Mouse (Mus musculus): ENCODE results near the gene Tmem150c. TPM values are rescaled to one million over a fixed set of nuclear protein-coding genes. Genes with fewer than 3 reads are reported as not detected.

Tmem150c gene
- polyA plus RNA-seq, 1 experiment from 2014 or later = 1.4 TPM

DNA sequence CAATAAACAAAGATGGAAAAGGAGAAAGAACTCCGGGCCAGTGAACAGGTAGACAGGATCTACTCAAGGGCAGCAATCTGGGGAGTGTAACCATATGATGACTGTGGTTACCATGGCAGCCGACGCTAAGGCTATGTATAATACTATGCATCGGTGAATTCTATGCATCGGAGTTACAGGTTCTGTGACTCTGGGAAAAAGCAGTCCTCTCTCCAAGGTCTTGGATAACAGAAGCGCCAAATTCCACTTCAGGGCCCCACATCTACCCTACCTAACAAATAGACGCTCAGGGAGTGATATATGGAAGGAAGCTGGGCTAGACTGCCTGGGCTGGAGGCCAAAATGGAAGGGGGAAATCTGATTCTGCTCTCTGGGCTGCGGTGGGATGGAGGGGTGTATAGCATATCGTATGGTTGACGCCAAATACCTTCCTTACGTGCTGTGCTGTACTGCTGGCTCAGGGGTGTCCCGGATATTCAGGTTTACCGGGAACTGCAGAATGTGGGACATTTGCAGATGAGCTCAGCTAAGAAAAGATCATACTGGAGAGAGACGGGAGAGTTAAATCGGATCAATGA is 37.3 kb upstream of the Tmem150c start:
- H3K9me3 ChIP-seq (ENCODE audit: control insufficient read depth, low read length) = no peaks in the 10 kb centered on the region
- ATAC-seq (replicated peaks; ENCODE audit: low FRiP score, low TSS enrichment, low read depth) (peak; percentile 78), DNase-seq (ENCODE audit: low spot score) (peak; percentile 69)
- H3K27me3 ChIP-seq (replicated peaks; ENCODE audit: control insufficient read depth, insufficient read depth, low read length) = no peaks in the 10 kb centered on the region
- no peak overlapping the region for H3K9ac ChIP-seq (ENCODE audit: low read length)
- H3K36me3 ChIP-seq (ENCODE audit: control insufficient read depth, insufficient read depth, low read length) = no peaks in the 10 kb centered on the region
- H3K4me3 ChIP-seq (ENCODE audit: low read depth, low read length) = no peak overlapping the region
- peak overlapping the region; percentile 18; the same call in 1 of the 2 replicates for H3K4me2 ChIP-seq (ENCODE audit: low read length)
- 28% methylated on average over 15 of the region's 15 CpGs for WGBS
- peak overlapping the region; percentile 30; the same call in 1 of the 2 replicates for H3K27ac ChIP-seq (ENCODE audit: low read depth)
- H3K4me1 ChIP-seq (replicated peaks; ENCODE audit: control insufficient read depth, insufficient read depth, low read length) = peaks cover 14% of the 10 kb centered on the region

DNA sequence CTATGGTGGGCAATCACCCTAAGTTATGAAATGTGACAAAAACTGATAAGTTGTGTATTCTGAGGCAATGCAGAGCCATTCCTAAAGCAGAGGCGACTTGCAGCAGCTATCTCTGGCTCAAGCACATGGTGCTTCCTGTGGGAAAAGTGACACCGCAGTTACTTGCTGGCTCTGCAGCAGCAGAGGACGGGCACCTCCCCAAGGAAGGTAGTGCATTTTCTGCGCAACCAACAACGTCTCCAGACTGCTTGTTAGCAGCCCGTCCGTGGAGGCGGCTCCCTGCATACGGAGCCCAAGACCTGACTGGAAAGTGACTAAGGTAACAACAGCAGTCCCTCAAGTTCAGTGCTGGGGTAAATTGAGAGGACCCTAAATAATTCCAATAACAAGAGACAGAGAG is 36.8 kb upstream of the Tmem150c start:
- 38% methylated on average over 9 of the region's 9 CpGs for WGBS
- no peaks in the 10 kb centered on the region for H3K36me3 ChIP-seq (ENCODE audit: control insufficient read depth, insufficient read depth, low read length)
- H3K9me3 ChIP-seq (ENCODE audit: control insufficient read depth, low read length) = no peaks in the 10 kb centered on the region

DNA sequence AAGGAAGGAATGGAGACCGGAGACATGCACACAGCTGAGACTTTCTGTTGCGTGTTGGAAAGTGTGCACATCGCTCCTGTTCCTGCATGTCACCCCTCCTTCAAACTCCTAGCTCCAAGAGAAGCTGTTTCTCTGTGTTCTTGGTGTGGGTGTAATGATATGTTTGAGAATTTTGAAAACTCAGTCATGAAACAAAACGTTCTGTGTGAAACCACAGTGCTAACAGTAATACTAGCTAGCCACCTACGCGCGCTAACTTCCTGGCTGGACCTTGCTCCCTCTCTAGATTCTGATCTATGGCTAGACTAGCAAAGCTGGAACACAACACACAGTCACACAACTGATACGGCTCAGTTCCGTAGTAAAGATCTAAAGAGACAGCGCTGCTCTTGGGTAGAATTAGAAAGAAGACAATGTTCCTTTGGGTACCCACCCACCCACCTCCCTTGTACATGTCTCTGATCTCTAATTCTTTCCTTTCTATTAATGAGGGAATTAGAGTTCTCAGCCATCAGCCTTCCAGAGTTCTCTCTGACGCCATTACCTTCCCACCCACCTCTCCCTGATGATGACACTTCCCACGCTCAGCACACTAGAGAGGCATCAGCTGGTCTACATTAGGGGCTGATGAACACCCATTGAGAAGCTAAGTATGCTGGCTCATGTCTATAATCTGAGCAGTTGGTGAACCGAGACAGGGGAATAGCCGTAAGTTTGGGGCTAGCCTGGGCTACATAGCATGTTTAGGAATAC is 32.0 kb upstream of the Tmem150c start:
- Histone ChIP-seq H3K4me2 (ENCODE audit: low read length) (no peak overlapping the region), H3K4me1 (replicated peaks; ENCODE audit: control insufficient read depth, insufficient read depth, low read length) (peaks cover 7% of the 10 kb centered on the region), H3K27ac (ENCODE audit: low read depth) (no peak overlapping the region), H3K36me3 (ENCODE audit: control insufficient read depth, insufficient read depth, low read length) (no peaks in the 10 kb centered on the region), H3K27me3 (replicated peaks; ENCODE audit: control insufficient read depth, insufficient read depth, low read length) (no peaks in the 10 kb centered on the region), H3K9ac (ENCODE audit: low read length) (no peak overlapping the region), H3K4me3 (ENCODE audit: low read depth, low read length) (no peak overlapping the region), H3K9me3 (ENCODE audit: control insufficient read depth, low read length) (no peaks in the 10 kb centered on the region)
- ATAC-seq (replicated peaks; ENCODE audit: low FRiP score, low TSS enrichment, low read depth) = no peak
- DNase-seq (ENCODE audit: low spot score) = no peak
- 91% methylated on average over 14 of the region's 14 CpGs for WGBS

More for the DNA sequence above, 36.8 kb upstream of the Tmem150c start:
- Histone ChIP-seq H3K4me1 (replicated peaks; ENCODE audit: control insufficient read depth, insufficient read depth, low read length) (peaks cover 14% of the 10 kb centered on the region), H3K9ac (ENCODE audit: low read length) (no peak overlapping the region), H3K27me3 (replicated peaks; ENCODE audit: control insufficient read depth, insufficient read depth, low read length) (no peaks in the 10 kb centered on the region), H3K4me2 (ENCODE audit: low read length) (no peak overlapping the region), H3K4me3 (ENCODE audit: low read depth, low read length) (no peak overlapping the region), H3K27ac (ENCODE audit: low read depth) (no peak overlapping the region)
- ATAC-seq (replicated peaks; ENCODE audit: low FRiP score, low TSS enrichment, low read depth) (no peak), DNase-seq (ENCODE audit: low spot score) (no peak)

DNA sequence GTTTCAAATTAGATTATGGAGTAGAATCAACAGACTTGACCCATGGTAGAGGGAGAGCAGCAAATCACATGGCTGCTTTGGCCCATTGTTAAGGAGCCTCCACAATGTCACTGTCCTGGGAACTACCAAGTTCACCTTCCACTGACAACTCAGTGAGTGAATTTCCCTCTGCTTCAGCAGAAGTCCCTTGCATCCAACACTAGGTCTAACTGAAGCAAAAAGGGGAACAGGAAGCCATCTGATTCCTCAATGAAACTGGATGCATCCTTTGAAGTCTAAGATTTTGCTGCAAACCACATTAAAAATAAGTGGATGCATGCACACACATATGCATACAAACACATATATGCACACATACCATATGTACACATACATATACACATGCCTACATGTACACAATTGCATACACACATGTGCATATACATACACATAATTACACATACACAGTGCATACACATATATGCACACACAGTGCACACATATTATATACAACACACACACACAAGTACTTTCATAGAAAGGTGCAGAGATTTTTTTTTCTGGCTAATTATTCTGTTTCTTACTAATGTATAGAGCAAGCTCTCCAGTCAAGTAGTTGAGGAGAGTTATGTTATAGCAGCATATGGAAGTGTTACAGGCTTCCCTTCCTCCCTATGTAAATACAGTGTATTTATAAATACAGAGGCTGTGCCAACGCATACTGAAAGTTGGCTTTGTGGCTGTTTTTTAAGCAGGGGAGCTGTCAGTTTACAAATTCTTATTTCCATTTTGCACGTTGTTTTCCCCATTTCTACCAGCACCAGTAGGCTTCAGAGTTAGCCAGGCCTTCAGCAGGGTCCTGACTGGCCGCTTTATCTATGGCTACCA is 27.7 kb upstream of the Tmem150c start:
- Histone ChIP-seq H3K27me3 (replicated peaks; ENCODE audit: control insufficient read depth, insufficient read depth, low read length) (no peaks in the 10 kb centered on the region), H3K27ac (ENCODE audit: low read depth) (no peak overlapping the region)

DNA sequence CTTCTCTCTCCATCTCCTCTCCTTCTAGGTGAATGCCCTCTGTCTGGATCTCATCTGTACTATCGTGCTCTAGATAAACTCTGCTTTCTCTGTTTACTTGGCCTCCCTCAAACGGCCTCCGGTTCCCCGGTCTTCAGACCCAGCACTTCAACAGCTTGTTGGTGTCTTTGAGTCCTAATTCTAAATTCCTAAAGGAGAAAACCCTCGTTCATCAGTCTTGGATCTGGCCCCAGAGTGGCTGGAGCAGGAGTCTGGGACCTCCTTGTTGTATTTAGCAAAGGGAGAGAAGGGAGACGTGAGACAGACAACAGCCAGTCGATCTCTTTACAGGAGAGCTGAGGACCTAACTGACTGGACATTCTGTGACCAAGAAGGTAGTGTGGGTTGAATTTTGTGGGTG is 27.0 kb upstream of the Tmem150c start:
- ATAC-seq (replicated peaks; ENCODE audit: low FRiP score, low TSS enrichment, low read depth) (no peak), DNase-seq (ENCODE audit: low spot score) (no peak)
- WGBS = 22% methylated on average over 7 of the region's 7 CpGs
- H3K27ac ChIP-seq (ENCODE audit: low read depth) = no peak overlapping the region
- no peak overlapping the region for H3K9ac ChIP-seq (ENCODE audit: low read length)
- H3K27me3 ChIP-seq (replicated peaks; ENCODE audit: control insufficient read depth, insufficient read depth, low read length) = no peaks in the 10 kb centered on the region
- H3K4me2 ChIP-seq (ENCODE audit: low read length) = no peak overlapping the region
- peaks cover 10% of the 10 kb centered on the region for H3K4me1 ChIP-seq (replicated peaks; ENCODE audit: control insufficient read depth, insufficient read depth, low read length)
- H3K36me3 ChIP-seq (ENCODE audit: control insufficient read depth, insufficient read depth, low read length) = no peaks in the 10 kb centered on the region
- H3K9me3 ChIP-seq (ENCODE audit: control insufficient read depth, low read length) = no peaks in the 10 kb centered on the region
- H3K4me3 ChIP-seq (ENCODE audit: low read depth, low read length) = no peak overlapping the region

More for the DNA sequence above, 27.7 kb upstream of the Tmem150c start:
- Histone ChIP-seq H3K9me3 (ENCODE audit: control insufficient read depth, low read length) (no peaks in the 10 kb centered on the region), H3K4me3 (ENCODE audit: low read depth, low read length) (no peak overlapping the region), H3K4me1 (replicated peaks; ENCODE audit: control insufficient read depth, insufficient read depth, low read length) (peaks cover 10% of the 10 kb centered on the region), H3K4me2 (ENCODE audit: low read length) (no peak overlapping the region), H3K36me3 (ENCODE audit: control insufficient read depth, insufficient read depth, low read length) (no peaks in the 10 kb centered on the region), H3K9ac (ENCODE audit: low read length) (no peak overlapping the region)
- no peak for ATAC-seq (replicated peaks; ENCODE audit: low FRiP score, low TSS enrichment, low read depth)
- 72% methylated on average over 3 of the region's 3 CpGs for WGBS
- no peak for DNase-seq (ENCODE audit: low spot score)

DNA sequence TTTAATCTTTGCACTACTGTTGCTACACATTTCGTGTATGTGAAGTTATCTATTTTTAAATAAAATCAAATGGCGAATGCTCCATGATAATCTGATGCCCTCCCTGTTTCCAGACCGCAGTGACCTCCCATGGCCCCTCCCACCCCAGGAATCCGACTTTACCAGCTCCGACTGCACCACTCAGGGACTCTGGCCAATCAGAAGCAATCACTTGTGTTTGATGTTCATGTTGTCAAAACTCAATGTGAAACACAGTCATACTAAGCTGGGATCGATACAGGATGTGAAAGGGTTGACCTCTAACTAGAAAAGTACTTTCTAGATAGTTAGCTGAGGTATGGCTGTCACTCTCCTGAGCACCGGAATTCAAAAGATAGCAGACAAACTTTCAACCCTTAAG is 26.3 kb upstream of the Tmem150c start:
- DNase-seq (ENCODE audit: low spot score) (no peak), ATAC-seq (replicated peaks; ENCODE audit: low FRiP score, low TSS enrichment, low read depth) (no peak)
- no peaks in the 10 kb centered on the region for H3K36me3 ChIP-seq (ENCODE audit: control insufficient read depth, insufficient read depth, low read length)
- no peak overlapping the region for H3K4me3 ChIP-seq (ENCODE audit: low read depth, low read length)
- no peaks in the 10 kb centered on the region for H3K27me3 ChIP-seq (replicated peaks; ENCODE audit: control insufficient read depth, insufficient read depth, low read length)
- H3K9ac ChIP-seq (ENCODE audit: low read length) = no peak overlapping the region
- no peaks in the 10 kb centered on the region for H3K9me3 ChIP-seq (ENCODE audit: control insufficient read depth, low read length)
- H3K27ac ChIP-seq (ENCODE audit: low read depth) = no peak overlapping the region
- no peak overlapping the region for H3K4me2 ChIP-seq (ENCODE audit: low read length)
- H3K4me1 ChIP-seq (replicated peaks; ENCODE audit: control insufficient read depth, insufficient read depth, low read length) = peaks cover 10% of the 10 kb centered on the region
- WGBS = 18% methylated on average over 7 of the region's 7 CpGs

DNA sequence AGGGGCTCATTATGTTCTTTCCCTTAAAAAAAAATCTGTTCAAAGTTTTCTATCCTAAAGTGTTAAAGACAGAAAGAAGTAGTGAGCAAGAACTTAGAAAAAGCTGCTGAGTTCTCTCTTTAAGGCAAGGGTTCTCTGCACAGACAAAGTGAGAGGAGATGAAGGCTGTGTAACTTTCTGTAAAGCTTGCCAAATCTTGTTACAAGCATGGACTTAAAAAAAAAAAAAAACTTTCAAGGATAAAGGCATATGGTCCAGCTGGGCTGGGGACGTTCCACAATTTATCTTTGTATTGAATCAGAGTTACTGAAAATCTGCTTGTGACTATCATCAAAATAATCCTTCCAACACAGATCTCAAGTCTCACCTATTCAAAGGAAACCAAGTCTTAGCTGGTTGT is 21.4 kb upstream of the Tmem150c start:
- Histone ChIP-seq H3K27me3 (replicated peaks; ENCODE audit: control insufficient read depth, insufficient read depth, low read length) (no peaks in the 10 kb centered on the region), H3K4me3 (ENCODE audit: low read depth, low read length) (no peak overlapping the region), H3K36me3 (ENCODE audit: control insufficient read depth, insufficient read depth, low read length) (no peaks in the 10 kb centered on the region), H3K9me3 (ENCODE audit: control insufficient read depth, low read length) (no peaks in the 10 kb centered on the region), H3K4me2 (ENCODE audit: low read length) (no peak overlapping the region), H3K4me1 (replicated peaks; ENCODE audit: control insufficient read depth, insufficient read depth, low read length) (peaks cover 3% of the 10 kb centered on the region), H3K9ac (ENCODE audit: low read length) (no peak overlapping the region), H3K27ac (ENCODE audit: low read depth) (no peak overlapping the region)
- WGBS = 33% methylated on average over 1 of the region's 1 CpGs
- ATAC-seq (replicated peaks; ENCODE audit: low FRiP score, low TSS enrichment, low read depth) = no peak
- no peak for DNase-seq (ENCODE audit: low spot score)

DNA sequence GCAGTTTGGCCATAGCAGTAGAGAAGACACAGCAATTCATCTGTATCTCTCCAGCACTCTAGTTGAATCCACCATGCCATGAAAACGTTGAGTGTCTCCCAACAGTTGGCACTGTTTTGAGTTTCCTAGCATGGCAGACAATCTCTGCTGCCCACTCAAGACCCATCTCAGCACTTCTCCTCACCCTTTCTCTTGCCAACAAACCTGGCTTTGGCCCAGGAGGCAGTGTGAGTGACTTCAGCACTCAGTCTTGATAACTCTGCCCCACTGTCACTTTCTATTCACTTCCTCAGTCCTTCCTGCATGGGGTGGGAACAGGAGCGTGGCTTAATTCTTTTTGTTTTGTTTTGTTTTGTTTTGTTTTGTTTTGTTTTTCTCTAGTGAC is 19.2 kb upstream of the Tmem150c start:
- Histone ChIP-seq H3K4me2 (ENCODE audit: low read length) (no peak overlapping the region), H3K27ac (ENCODE audit: low read depth) (no peak overlapping the region), H3K27me3 (replicated peaks; ENCODE audit: control insufficient read depth, insufficient read depth, low read length) (no peaks in the 10 kb centered on the region), H3K9me3 (ENCODE audit: control insufficient read depth, low read length) (no peaks in the 10 kb centered on the region), H3K36me3 (ENCODE audit: control insufficient read depth, insufficient read depth, low read length) (no peaks in the 10 kb centered on the region), H3K9ac (ENCODE audit: low read length) (no peak overlapping the region), H3K4me1 (replicated peaks; ENCODE audit: control insufficient read depth, insufficient read depth, low read length) (no peaks in the 10 kb centered on the region), H3K4me3 (ENCODE audit: low read depth, low read length) (no peak overlapping the region)
- ATAC-seq (replicated peaks; ENCODE audit: low FRiP score, low TSS enrichment, low read depth) (no peak), DNase-seq (ENCODE audit: low spot score) (no peak)
- WGBS = 64% methylated on average over 2 of the region's 2 CpGs
